Mouse (Mus musculus) hindbrain, embryonic 10.5 days (tissue): Measurements from ENCODE around the gene Nr5a2. TPM values are rescaled to one million over a fixed set of nuclear protein-coding genes. Genes with fewer than 3 reads are reported as not detected.

Experiments used
- DNase-seq: peaks from one replicate; pipeline ENCODE4 v3.0.0-alpha.2; 2017; ENCODE audit warnings: low spot score
- H3K27ac ChIP-seq: fragments of 300-500 bp; sonication (generic); 2 replicates; pipeline ENCODE4 v1.5.1; 2016; ENCODE audit warnings: mild to moderate bottlenecking, moderate library complexity
- H3K27me3 ChIP-seq: fragments of 300-500 bp; sonication (generic); 2 replicates; pipeline ENCODE4 v1.6.1; 2016; ENCODE audit warnings: mild to moderate bottlenecking; ENCODE audit not compliant: poor library complexity, insufficient read depth, severe bottlenecking
- H3K36me3 ChIP-seq: fragments of 300-500 bp; sonication (generic); 2 replicates; pipeline ENCODE4 v1.6.1; 2016; ENCODE audit warnings: mild to moderate bottlenecking, moderate library complexity
- H3K4me1 ChIP-seq: fragments of 300-500 bp; sonication (generic); replicated peaks from 2 replicates; pipeline ENCODE4 v1.6.1; 2016; ENCODE audit warnings: mild to moderate bottlenecking
- H3K4me3 ChIP-seq: fragments of 300-500 bp; sonication (generic); 2 replicates; pipeline ENCODE4 v1.5.1; 2016; ENCODE audit warnings: mild to moderate bottlenecking, moderate library complexity
- H3K9me3 ChIP-seq: fragments of 300-500 bp; sonication (generic); 2 replicates; pipeline ENCODE4 v1.6.1; 2016; ENCODE audit warnings: mild to moderate bottlenecking, moderate library complexity
- WGBS: fragments of 180-500 bp; shearing (Covaris S2); methylation state at CpG from one replicate; pipeline ENCODE4 v1.1.7; 2016; 5-methylcytosine and 5-hydroxymethylcytosine counted together
- polyA plus RNA-seq: library from polyadenylated mRNA; unstranded; fragments of >200 nt; fragmentation: Nextera tagmentation; extraction: Ambion mirVana; gene quantifications from 2 replicates; pipeline ENCODE4 v1.2.1, GENCODE M21; 2016

Nr5a2 gene
- polyA plus RNA-seq, 1 experiment from 2014 or later = 0.33 TPM

GRCm38 (mm10) chr1:136958185-136958584 is 2.1 kb downstream of the Nr5a2 start:
- Histone ChIP-seq H3K27ac (no peak overlapping the region), H3K9me3 (no peaks in the 10 kb centered on the region), H3K4me1 (peaks cover 18% of the 10 kb centered on the region), H3K36me3 (no peaks in the 10 kb centered on the region), H3K27me3 (peaks cover 78% of the 10 kb centered on the region), H3K4me3 (peak overlapping the region; percentile 39)
- under 1% methylated on average over 13 of the region's 13 CpGs for WGBS
- DNase-seq = peak; percentile 43

DNA sequence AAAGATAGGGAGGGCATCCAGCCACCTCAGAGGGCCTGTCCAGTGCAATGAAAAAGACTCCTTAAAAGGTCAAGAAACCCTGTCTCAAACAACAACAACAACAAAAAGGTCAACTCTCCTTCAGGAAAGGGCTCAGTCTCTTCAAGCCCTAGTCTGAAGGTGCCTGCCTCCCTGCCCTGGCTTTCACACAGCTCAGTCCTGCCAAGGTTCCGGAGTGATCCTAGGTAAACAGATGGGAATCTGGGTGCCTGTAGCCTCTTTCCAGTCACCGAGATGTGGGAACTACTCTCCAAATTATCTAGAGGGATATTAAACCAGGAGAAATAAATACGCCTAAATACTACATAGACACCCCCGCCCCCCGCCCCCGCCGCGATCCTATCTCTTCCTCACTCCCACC is 2.6 kb downstream of the Nr5a2 start:
- WGBS = 12% methylated on average over 8 of the region's 8 CpGs
- Histone ChIP-seq H3K4me1 (peaks cover 23% of the 10 kb centered on the region), H3K4me3 (no peak overlapping the region), H3K27ac (no peak overlapping the region), H3K36me3 (no peaks in the 10 kb centered on the region), H3K27me3 (peaks cover 83% of the 10 kb centered on the region), H3K9me3 (no peaks in the 10 kb centered on the region)
- no peak for DNase-seq

GRCm38 (mm10) chr1:136954108-136954494 is 6.1 kb downstream of the Nr5a2 start:
- WGBS = 11% methylated on average over 3 of the region's 3 CpGs

DNA sequence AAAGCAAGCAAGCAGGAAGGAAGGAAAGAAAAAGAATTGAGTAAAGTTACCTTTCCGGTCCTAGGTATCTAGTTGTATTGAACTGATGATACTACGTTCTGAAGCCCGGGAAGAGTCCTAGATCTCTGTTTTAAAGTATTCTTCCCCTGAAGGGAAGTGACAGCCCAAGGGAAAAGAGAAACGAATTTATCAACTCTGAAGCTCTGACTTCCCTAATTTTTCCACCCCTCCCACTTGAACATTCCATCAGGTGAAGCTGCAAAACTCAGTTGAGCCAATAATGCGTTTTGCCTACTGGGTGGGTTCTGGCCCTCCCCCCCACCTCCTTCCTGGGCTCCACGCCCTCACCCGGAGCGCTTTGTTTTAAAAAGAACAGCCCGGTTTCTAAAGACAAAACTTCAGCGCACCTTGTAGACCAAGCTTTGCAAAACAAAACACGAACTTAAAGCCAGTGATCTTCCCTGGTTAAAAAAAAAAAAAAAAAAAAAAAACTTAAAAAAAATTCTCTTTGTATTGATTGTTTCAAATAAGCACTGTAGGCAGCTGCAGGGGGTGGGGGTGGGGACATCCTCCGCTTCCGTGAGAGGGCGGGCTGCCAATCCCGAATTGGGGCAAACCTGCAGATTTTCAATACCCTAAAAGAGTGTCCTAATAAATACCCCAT is 6.7 kb downstream of the Nr5a2 start:
- Histone ChIP-seq H3K27me3 (peaks cover 99% of the 10 kb centered on the region), H3K27ac (no peak overlapping the region), H3K4me3 (0 out of 2 replicates have a peak overlapping the region, but pooled peaks have one; percentile 16), H3K9me3 (0 out of 2 replicates have a peak, but pooled peaks cover 4% of the 10 kb centered on the region), H3K4me1 (peaks cover 43% of the 10 kb centered on the region), H3K36me3 (no peaks in the 10 kb centered on the region)
- DNase-seq = peak; percentile 8
- WGBS = under 1% methylated on average over 15 of the region's 15 CpGs

More at GRCm38 (mm10) chr1:136954108-136954494, 6.1 kb downstream of the Nr5a2 start:
- Histone ChIP-seq H3K27ac (no peak overlapping the region), H3K9me3 (0 out of 2 replicates have a peak, but pooled peaks cover 4% of the 10 kb centered on the region), H3K27me3 (peaks cover 99% of the 10 kb centered on the region), H3K4me3 (no peak overlapping the region), H3K36me3 (no peaks in the 10 kb centered on the region), H3K4me1 (peaks cover 41% of the 10 kb centered on the region)
- peak; percentile 5 for DNase-seq

DNA sequence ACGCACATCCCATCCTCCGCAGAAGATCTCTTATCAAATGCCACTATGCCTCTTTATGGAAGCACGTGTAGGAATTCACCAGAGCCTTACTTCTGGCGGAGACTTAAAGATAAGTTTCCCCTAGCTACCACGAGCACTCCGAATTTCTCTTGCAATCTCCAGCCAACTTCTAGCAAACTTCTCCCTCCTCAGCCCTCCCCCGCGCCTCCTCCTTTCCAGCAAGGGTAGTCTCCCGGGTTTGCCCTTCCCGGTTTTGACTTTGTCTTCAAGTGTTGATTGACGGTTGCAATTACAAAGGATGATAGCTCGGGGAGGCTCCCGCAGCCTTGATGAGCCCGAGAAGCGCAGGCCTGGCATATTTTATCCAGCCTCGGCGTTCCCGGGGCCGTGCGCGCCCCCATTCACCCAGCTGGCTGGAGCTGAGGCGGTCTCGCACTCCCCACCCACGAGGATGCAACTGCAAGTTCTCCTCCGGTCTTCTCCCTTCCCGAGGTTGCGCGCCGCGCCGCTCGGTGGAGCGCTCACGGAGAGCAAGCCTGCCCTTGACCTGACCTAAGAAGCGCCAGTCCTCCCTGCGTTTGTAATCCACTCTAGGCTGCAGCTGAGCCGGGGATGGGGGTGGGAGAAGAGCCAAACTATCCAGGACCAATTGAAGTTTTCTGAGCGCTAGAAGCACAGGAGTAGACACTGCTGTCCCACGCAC is 7.5 kb downstream of the Nr5a2 start:
- Histone ChIP-seq H3K27ac (no peak overlapping the region), H3K9me3 (0 out of 2 replicates have a peak, but pooled peaks cover 4% of the 10 kb centered on the region), H3K36me3 (no peaks in the 10 kb centered on the region), H3K27me3 (peaks cover 100% of the 10 kb centered on the region), H3K4me1 (peaks cover 42% of the 10 kb centered on the region), H3K4me3 (peak overlapping the region; percentile 53)
- DNase-seq = peak; percentile 74
- WGBS = under 1% methylated on average over 39 of the region's 39 CpGs

GRCm38 (mm10) chr1:136951946-136952531 is 8.2 kb downstream of the Nr5a2 start:
- WGBS = 2% methylated on average over 21 of the region's 21 CpGs
- peaks cover 46% of the 10 kb centered on the region for H3K4me1 ChIP-seq
- DNase-seq = no peak

DNA sequence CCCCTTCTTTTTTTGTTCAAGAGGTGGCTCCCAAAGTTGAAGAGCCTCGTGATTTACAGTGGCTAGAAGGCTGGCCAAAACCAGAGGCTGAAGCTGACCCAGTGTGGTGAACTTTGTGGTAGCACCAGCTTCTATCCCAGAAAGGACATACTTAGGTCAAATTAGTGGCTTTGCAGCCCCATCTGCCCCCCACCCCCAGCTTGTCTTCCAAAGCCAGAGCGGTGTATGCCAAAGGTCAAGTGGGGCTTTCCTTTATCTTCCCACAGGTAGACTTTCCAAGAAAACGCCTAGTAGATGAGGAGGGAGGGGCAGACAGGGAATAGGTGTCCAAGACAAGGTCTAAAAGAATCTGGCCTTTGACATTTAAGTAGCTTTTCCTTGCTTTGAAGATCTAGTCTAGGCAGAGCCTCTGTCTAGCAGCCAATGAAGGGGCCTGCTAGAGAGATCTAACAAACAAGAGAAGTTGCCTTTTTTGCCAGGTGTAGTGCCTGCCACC is 9.0 kb downstream of the Nr5a2 start:
- H3K4me3 ChIP-seq = no peak overlapping the region
- peaks cover 100% of the 10 kb centered on the region for H3K27me3 ChIP-seq
- DNase-seq = no peak
- H3K4me1 ChIP-seq = peaks cover 53% of the 10 kb centered on the region
- H3K27ac ChIP-seq = no peak overlapping the region
- H3K36me3 ChIP-seq = no peaks in the 10 kb centered on the region
- 0 out of 2 replicates have a peak, but pooled peaks cover 4% of the 10 kb centered on the region for H3K9me3 ChIP-seq
- 20% methylated on average over 3 of the region's 3 CpGs for whole genome bisulfite sequencing

More at GRCm38 (mm10) chr1:136951946-136952531, 8.2 kb downstream of the Nr5a2 start:
- H3K27ac ChIP-seq = no peak overlapping the region
- H3K36me3 ChIP-seq = no peaks in the 10 kb centered on the region
- 0 out of 2 replicates have a peak, but pooled peaks cover 4% of the 10 kb centered on the region for H3K9me3 ChIP-seq
- peaks cover 100% of the 10 kb centered on the region for H3K27me3 ChIP-seq
- H3K4me3 ChIP-seq = peak overlapping the region; percentile 53

GRCm38 (mm10) chr1:136949323-136949741 is 10.9 kb downstream of the Nr5a2 start:
- Histone ChIP-seq H3K4me1 (peaks cover 62% of the 10 kb centered on the region), H3K27ac (peak overlapping the region; percentile 23; the same call in 1 of the 2 replicates), H3K27me3 (peaks cover 100% of the 10 kb centered on the region), H3K9me3 (0 out of 2 replicates have a peak, but pooled peaks cover 4% of the 10 kb centered on the region), H3K4me3 (peak overlapping the region; percentile 61), H3K36me3 (no peaks in the 10 kb centered on the region)
- WGBS = under 1% methylated on average over 12 of the region's 12 CpGs
- peak; percentile 57 for DNase-seq

GRCm38 (mm10) chr1:136948511-136949275 is 11.6 kb downstream of the Nr5a2 start:
- Histone ChIP-seq H3K27me3 (peaks cover 100% of the 10 kb centered on the region), H3K36me3 (no peaks in the 10 kb centered on the region), H3K4me3 (peak overlapping the region; percentile 61), H3K27ac (peak overlapping the region; percentile 23), H3K4me1 (peaks cover 62% of the 10 kb centered on the region), H3K9me3 (0 out of 2 replicates have a peak, but pooled peaks cover 4% of the 10 kb centered on the region)
- WGBS = under 1% methylated on average over 61 of the region's 61 CpGs
- DNase-seq = peak; percentile 79

- DNase-seq = no peak
- 0 out of 2 replicates have a peak, but pooled peaks cover 4% of the 10 kb centered on the region for H3K9me3 ChIP-seq
- peak overlapping the region; percentile 61 for H3K4me3 ChIP-seq
- under 1% methylated on average over 7 of the region's 7 CpGs for WGBS
- peaks cover 57% of the 10 kb centered on the region for H3K4me1 ChIP-seq
- no peak overlapping the region for H3K27ac ChIP-seq
- H3K36me3 ChIP-seq = no peaks in the 10 kb centered on the region
- H3K27me3 ChIP-seq = peaks cover 100% of the 10 kb centered on the region
These were observed 12.2 kb downstream of the Nr5a2 start for GRCm38 (mm10) chr1:136948127-136948422.

DNA sequence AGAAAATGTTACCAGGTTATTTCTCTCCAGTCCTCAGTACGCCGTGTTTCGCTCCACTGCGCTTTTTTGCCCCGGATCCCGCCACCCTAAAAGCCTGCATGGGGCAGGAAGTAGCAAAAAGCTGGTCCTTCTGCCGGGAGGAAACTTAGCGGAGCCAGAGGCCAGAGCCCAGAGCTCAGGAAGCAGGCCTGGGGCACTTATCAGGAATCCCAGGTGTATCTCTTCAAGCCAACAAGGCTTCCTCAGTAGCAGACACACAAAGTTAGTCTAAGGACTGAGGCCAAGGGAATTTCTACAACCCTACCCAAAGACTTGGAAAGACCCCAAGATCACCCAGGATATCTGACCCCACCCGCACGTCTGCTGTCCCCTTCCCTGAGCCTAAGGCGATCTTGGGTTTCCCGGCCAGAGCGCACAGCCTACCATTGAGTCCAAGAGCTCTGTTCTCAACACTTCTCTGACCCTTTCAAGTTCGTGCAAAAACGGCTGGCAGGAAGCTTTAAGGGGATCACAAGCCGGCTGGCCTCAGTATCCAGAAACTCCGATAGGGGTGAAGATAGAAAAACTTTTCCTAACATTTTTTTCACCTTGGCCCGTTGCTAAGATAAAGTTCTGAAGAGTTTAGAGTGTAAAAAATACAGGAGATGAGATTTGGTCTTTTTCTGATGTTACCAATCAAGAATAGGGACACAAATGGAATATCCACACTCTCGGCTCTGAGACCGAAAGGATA is 12.7 kb downstream of the Nr5a2 start:
- H3K27ac ChIP-seq = no peak overlapping the region
- peak overlapping the region; percentile 61 for H3K4me3 ChIP-seq
- peak; percentile 58 for DNase-seq
- H3K9me3 ChIP-seq = 0 out of 2 replicates have a peak, but pooled peaks cover 4% of the 10 kb centered on the region
- WGBS = 1% methylated on average over 20 of the region's 20 CpGs
- H3K4me1 ChIP-seq = peaks cover 52% of the 10 kb centered on the region
- peaks cover 99% of the 10 kb centered on the region for H3K27me3 ChIP-seq
- H3K36me3 ChIP-seq = no peaks in the 10 kb centered on the region
